Mouse (Mus musculus) retina, postnatal 1 day (tissue): Measurements from ENCODE around the gene Tlr5.

Experiments used
- DNase-seq: peaks from one replicate; pipeline ENCODE4 v3.0.0-alpha.2; 2012

The Tlr5 gene

GRCm38 (mm10) chr1:182955047-182955620 is 546 bp downstream of the Tlr5 start:
- DNase-seq, result no peak

DNA sequence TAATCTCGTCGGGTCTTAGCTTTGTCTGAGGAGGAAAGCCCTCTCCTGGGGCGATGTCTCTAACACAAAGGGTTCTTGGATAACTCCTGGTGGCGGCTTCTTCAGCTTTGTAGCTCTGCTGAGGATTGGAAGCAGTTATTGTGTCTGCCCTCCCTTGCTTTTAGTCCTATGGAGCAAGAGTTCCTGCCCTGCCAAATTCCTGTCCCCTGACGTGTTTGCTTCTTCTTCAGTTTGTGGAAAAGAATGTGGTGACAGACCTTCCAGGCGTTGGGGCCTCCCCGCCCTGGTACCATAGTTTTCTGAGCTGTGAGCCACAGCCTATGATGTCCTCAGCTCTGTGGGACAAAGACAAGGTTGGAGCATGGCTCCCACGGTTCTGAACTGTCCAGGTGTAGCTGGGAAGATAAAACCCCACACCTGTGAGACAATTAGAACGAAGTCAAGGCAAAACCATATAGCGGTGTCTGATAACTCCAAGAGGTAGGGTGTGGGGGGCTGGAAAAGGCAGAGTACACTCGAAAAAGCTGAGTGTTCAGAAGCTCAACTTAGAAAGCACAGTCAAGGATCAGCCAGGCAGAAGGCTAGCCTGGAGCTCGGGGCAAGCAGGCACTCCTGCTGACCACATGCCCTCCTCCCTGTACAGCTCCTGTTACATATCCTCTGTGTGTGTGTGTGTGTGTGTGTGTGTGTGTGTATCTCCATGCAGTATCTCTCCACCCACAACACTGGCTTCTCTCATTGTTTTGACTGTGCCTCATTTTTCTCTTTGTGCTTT is 1.8 kb downstream of the Tlr5 start:
- no peak for DNase-seq

DNA sequence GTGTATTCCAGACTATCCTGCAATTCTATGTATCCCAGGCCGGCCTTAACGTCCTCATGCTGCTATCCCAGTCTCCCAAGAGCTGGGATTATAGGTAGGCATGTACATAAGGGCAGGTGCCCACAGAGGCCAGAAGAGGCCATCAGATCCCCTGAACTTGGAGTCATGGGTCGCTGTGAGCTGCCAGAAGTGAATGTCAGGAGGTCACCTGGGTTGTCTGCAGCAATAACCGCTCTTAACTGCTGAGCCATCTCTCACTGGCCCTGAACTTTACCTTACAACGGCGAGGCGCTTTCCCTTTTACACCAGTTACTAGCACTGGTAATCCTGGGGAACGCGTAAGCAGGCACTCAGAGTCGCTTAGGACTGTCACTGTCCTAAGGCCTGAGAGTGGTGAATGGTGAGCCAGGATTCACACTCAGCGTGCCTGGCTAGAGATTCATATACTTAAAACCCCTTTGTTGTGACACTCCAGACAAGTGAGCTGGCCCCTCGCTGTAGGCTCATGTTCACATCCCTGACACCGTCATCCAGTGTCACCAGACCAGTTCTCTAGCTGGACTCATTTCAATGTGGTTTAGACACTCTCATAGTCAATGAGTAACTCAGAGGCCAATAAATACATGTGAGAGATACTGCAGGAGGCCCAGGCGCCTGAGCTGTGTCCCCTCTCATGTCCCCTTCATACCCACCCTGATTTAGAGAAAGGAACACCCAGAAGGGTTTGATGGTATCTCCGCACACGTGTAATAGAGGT is 2.6 kb downstream of the Tlr5 start:
- no peak for DNase-seq

DNA sequence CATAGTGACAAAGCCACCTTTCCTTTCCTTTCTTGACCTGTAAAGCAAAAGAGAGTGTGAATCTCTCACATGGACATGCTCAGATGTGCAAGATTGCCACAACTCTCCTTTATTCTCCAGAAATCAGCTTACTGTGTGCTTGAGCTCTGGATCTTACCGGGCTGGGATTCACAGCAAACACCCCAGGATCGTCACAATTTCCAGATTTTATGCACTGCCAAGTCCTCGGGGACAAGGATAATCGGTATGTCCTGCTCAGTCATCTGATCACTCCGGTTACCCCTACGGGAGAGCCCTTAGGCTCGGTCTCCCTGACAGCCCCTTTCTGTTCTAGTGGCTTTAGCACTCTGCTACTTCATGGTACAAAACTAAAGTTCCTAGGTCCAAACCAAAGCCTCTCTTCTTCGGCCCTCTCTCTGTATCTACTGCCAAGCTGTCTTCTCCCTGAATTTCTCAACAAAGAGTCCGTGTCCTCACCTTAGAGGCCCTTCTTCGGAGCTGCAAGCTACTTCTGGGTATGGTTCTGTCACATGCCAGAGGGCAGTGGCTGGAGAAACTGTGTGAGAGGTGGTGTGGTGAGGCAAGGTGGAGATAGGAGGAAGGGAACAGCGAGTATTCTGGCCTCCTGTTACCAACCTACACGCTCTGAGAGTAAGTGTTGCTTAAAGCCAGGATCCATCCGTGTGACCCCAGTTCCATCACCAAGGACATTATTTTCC is 3.4 kb downstream of the Tlr5 start:
- no peak for DNase-seq

GRCm38 (mm10) chr1:182958824-182959223 is 4.2 kb downstream of the Tlr5 start:
- no peak for DNase-seq

DNA sequence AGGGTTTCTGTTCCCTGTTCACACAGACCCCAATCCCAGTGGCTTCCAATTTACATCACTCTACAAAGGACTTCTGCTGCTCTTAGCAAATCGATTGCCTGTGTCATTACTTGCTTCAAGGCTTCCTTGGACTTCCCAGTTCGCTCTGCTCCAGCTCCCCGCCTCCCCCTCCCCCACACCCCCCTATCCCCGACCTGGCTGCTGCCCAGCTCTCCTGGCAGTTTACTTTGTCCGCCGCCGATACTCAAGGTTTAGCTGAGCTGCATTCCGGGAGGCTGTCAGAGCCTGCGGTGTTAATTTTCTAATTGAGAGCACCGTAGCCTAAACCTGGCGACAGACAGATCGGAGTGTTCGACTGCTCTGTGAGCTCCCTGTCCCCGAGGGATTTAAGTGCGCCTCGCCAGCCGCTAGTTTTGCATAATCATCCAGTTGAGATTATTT is 4.7 kb downstream of the Tlr5 start:
- DNase-seq, result peak; percentile 67

GRCm38 (mm10) chr1:182959811-182960455 is 5.3 kb downstream of the Tlr5 start:
- DNase-seq, result peak; percentile 92

DNA sequence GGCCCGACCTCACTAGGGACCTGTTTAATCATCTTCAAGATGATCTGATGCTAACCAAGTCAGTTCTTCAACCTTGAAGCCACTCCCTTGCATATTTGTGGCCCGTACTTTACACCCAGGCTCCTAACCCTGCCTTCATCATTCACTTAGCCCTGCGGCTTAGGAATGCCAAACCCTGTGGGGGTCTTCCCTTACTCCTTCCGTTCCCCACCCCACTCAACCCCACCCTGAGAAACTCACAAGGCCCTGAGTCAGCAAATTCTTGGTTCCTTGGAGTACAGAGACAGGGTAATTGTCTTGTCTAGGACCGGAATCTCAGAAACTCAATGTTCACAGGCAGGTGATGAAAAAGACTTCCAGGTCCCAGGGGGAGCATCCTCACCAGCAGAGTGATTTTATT is 6.5 kb downstream of the Tlr5 start:
- no peak for DNase-seq

GRCm38 (mm10) chr1:182963329-182963728 is 8.7 kb downstream of the Tlr5 start:
- no peak for DNase-seq

DNA sequence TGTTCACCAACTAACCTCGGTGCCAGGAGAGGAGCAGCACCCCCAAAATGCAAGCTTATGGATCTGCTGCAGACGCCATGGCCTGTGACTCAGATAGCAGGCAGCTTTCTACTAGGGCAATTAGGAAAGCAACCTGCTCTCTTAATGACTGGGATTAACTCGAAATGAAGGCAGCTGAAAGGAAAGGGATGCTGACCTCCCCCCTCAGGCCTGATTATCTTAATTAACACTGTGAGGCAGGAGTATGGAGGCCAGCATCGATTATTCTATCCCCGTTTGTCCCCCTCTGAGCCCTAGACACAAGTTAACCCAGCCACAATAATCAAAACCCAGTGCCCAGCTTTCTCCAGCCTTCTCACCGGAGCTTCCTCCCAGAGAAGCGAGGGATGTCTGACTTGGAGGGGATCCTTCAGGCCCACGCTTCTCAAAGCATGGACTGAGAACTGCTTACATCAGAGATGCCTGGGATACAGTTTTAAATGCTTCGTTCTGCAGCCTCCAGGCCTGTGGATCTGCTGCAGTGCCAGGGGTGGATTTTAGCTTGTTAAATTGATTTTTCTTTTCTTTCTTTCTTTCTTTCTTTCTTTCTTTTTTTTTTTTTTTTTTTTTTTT is 10.4 kb downstream of the Tlr5 start:
- DNase-seq, result peak; percentile 85

GRCm38 (mm10) chr1:182968732-182969131 is 14.1 kb downstream of the Tlr5 start:
- peak; percentile 56 for DNase-seq

- no peak for DNase-seq
These were observed 17.7 kb downstream of the Tlr5 start for GRCm38 (mm10) chr1:182972240-182972639.

- DNase-seq, result no peak
These were observed 20.2 kb downstream of the Tlr5 start for GRCm38 (mm10) chr1:182974826-182975225.

- no peak for DNase-seq
These were observed 26.1 kb downstream of the Tlr5 start for GRCm38 (mm10) chr1:182980702-182981101.

GRCm38 (mm10) chr1:182982995-182983394 is 28.4 kb downstream of the Tlr5 start:
- peak; percentile 97 for DNase-seq

GRCm38 (mm10) chr1:182983496-182984127 is 29.0 kb downstream of the Tlr5 start:
- DNase-seq, result peak; percentile 34

- peak; percentile 32 for DNase-seq
These were observed 31.7 kb downstream of the Tlr5 start for GRCm38 (mm10) chr1:182986243-182986642.

GRCm38 (mm10) chr1:182986750-182987149 is 32.2 kb downstream of the Tlr5 start:
- DNase-seq, result no peak

DNA sequence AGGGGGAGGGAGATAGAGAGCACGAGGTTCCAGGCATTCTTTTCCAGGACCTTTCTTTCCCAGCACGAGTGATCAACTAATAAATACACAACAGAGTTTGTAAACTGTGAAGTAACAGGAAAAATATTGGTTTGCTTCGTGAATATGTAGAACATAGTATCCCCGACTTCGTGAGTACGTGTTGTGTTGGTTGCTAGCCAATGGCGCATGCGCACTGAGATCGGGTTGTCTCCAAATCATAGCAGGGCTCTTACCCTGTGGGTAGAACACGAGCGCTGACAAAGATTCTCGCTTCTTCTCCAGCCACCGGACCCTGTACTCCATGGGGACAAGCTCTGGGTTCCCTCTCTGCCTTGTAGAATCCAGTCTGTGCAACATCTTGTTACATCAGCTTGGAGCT is 33.2 kb downstream of the Tlr5 start:
- no peak for DNase-seq

- no peak for DNase-seq
These were observed 34.1 kb downstream of the Tlr5 start for GRCm38 (mm10) chr1:182988646-182989045.

- no peak for DNase-seq
These were observed 35.6 kb downstream of the Tlr5 start for GRCm38 (mm10) chr1:182990092-182990762.
